Mouse (Mus musculus) spleen, adult 2 months (tissue): ENCODE measurements around the gene Bcl2l14.

Experiments used
- CTCF ChIP-seq: fragments of 200-500 bp; IDR thresholded peaks from 2 replicates; pipeline ENCODE4 v1.5.1; 2011; ENCODE audit warnings: mild to moderate bottlenecking, inconsistent platforms; ENCODE audit not compliant: insufficient read depth, insufficient read length, insufficient replicate concordance; ENCODE audit errors: extremely low read depth
- POLR2A ChIP-seq: fragments of 200-500 bp; IDR thresholded peaks from 2 replicates; pipeline ENCODE4 v1.6.1; 2011; ENCODE audit warnings: low read depth, low read length, inconsistent platforms

GRCm38 (mm10) chr6:134473143-134473561 lies 77.0 kb downstream of the Bcl2l14 start:
- no peak for TF ChIP-seq CTCF
- no peak for TF ChIP-seq POLR2A
